Comparison of ENCODE assay signal across 36 mouse cellular contexts in genomic region chr9:97429885-97430449, GRCm38 (mm10).
"Had no signal": no experiment of that assay in that cellular context is flagged by ENCODE, and none has a peak within 500 bp of the region (broad histone marks: within the 10 kb centered on the region; RNA-seq: fewer than 3 reads in every experiment).

No protein-coding gene starts in this region.

- H3K4me1 ChIP-seq: heart, embryonic 10.5 days; heart, embryonic 12.5 days; heart, embryonic 13.5 days; heart, embryonic 15.5 days; hindbrain, embryonic 10.5 days; hindbrain, embryonic 12.5 days; hindbrain, embryonic 13.5 days; hindbrain, embryonic 15.5 days; intestine, embryonic 15.5 days; kidney, embryonic 15.5 days had no signal

- ATAC-seq: hindbrain, embryonic 16.5 days; hindbrain, postnatal 0 days; inflammation-experienced regulatory T-cells, adult 6 months; intestine, embryonic 15.5 days; intestine, embryonic 16.5 days; intestine, postnatal 0 days had no signal

- H3K4me2 ChIP-seq: heart, embryonic 11.5 days; heart, embryonic 12.5 days; heart, embryonic 13.5 days; heart, embryonic 15.5 days; hindbrain, embryonic 12.5 days; hindbrain, embryonic 13.5 days; hindbrain, embryonic 14.5 days; hindbrain, embryonic 15.5 days; intestine, embryonic 15.5 days; kidney, embryonic 15.5 days had no signal

- H3K9ac ChIP-seq: heart, embryonic 12.5 days; heart, embryonic 13.5 days; heart, embryonic 15.5 days; hindbrain, embryonic 12.5 days; hindbrain, embryonic 13.5 days; hindbrain, embryonic 14.5 days; hindbrain, embryonic 15.5 days; intestine, embryonic 15.5 days; kidney, embryonic 15.5 days had no signal

- DNase-seq: heart, adult 18-20 months; heart, adult 2 months; heart, postnatal 10 days; heart, postnatal 14 days; heart, postnatal 36 days; heart, postnatal 4 days; kidney, adult 11 months; kidney, adult 18-20 months; kidney, adult 2 months; kidney, adult 8-10 months; kidney, adult 9 months; kidney, postnatal 10 days; kidney, postnatal 14 days; kidney, postnatal 25 days; kidney, postnatal 36 days; kidney, postnatal 4 days; layer of hippocampus, adult 9-11 months had no signal

- H3K9me3 ChIP-seq: heart, embryonic 10.5 days; heart, embryonic 12.5 days; heart, embryonic 15.5 days; hindbrain, embryonic 12.5 days; hindbrain, embryonic 15.5 days; intestine, embryonic 15.5 days; kidney, embryonic 15.5 days had no signal

- H3K4me3 ChIP-seq: heart, adult 2 months; heart, embryonic 10.5 days; heart, embryonic 12.5 days; heart, embryonic 13.5 days; heart, embryonic 15.5 days; hindbrain, embryonic 10.5 days; hindbrain, embryonic 12.5 days; hindbrain, embryonic 13.5 days; hindbrain, embryonic 15.5 days; intestine, embryonic 15.5 days; kidney, embryonic 15.5 days; layer of hippocampus, adult 2 months had no signal

- H3K27me3 ChIP-seq: heart, embryonic 12.5 days; heart, embryonic 13.5 days; heart, embryonic 15.5 days; hindbrain, embryonic 12.5 days; hindbrain, embryonic 13.5 days; hindbrain, embryonic 15.5 days; intestine, embryonic 15.5 days; kidney, embryonic 15.5 days had no signal

- H3K27ac ChIP-seq: heart, adult 2 months; heart, embryonic 10.5 days; heart, embryonic 13.5 days; heart, embryonic 15.5 days; hindbrain, embryonic 10.5 days; hindbrain, embryonic 12.5 days; hindbrain, embryonic 13.5 days; hindbrain, embryonic 14.5 days; hindbrain, embryonic 15.5 days; hindbrain, postnatal 0 days; intestine, embryonic 15.5 days; kidney, embryonic 15.5 days; kidney, postnatal 0 days had no signal

- H3K36me3 ChIP-seq: heart, embryonic 10.5 days; heart, embryonic 12.5 days; heart, embryonic 13.5 days; heart, embryonic 15.5 days; hindbrain, embryonic 10.5 days; hindbrain, embryonic 12.5 days; hindbrain, embryonic 13.5 days; hindbrain, embryonic 15.5 days; intestine, embryonic 15.5 days; kidney, embryonic 15.5 days had no signal
